Mouse (Mus musculus): ENCODE data around the gene Eci2.

GRCm38 (mm10) chr13:34964866-34965265 lies 62.0 kb downstream of the Eci2 start:
- no peak for TF ChIP-seq POLR2A (IDR thresholded peaks at IDR 0.05; ENCODE audit: insufficient read depth, low read depth, low read length)
- no peak for TF ChIP-seq CTCF (IDR thresholded peaks at IDR 0.05; ENCODE audit: insufficient read depth, low read depth, low read length)

All from olfactory bulb, adult 2 months (tissue).